Mouse (Mus musculus): ENCODE measurements around the gene Kif3c. TPM values are rescaled to one million over a fixed set of nuclear protein-coding genes. Genes with fewer than 3 reads are reported as not detected.
A peak's percentile ranks its signal among the peaks of the same experiment; 100 is the strongest.
"Not testable (repeated sequence)": the region's sequence is repeated elsewhere in the genome, so short reads cannot be mapped to it uniquely, and the experiment has no call there.

The Kif3c gene
- polyA plus RNA-seq, 1 experiment from 2014 or later = 54.0 TPM

DNA sequence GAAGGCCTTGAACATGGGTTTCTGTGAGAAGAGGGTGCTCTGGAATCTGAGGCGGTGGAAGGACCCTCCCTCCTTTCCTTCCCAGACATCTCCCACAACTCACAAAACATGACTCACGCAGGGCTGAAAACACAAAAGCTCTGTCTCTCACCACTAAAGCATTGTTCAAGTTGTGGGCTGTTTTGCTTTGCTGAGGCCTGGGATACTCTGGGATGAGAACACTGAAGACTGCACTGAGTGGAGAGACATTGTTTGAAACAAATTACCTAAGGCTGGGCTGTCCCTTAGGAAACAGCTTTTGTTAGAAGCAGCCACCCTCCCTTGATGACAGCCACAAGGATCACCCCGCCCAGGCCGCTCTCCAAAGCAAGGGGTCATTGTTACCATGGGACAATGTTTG, 28.2 kb downstream of the Kif3c start:
- WGBS = 75% methylated on average over 4 of the region's 4 CpGs
- Histone ChIP-seq H3K4me1 (no peaks in the 10 kb centered on the region), H3K4me3 (replicated peaks) (no peak overlapping the region), H3K27me3 (no peaks in the 10 kb centered on the region), H3K4me2 (no peak overlapping the region), H3K36me3 (replicated peaks) (peaks cover 68% of the 10 kb centered on the region), H3K27ac (no peak overlapping the region), H3K9ac (no peak overlapping the region), H3K9me3 (no peaks in the 10 kb centered on the region)
- ATAC-seq (ENCODE audit: low FRiP score) = no peak

DNA sequence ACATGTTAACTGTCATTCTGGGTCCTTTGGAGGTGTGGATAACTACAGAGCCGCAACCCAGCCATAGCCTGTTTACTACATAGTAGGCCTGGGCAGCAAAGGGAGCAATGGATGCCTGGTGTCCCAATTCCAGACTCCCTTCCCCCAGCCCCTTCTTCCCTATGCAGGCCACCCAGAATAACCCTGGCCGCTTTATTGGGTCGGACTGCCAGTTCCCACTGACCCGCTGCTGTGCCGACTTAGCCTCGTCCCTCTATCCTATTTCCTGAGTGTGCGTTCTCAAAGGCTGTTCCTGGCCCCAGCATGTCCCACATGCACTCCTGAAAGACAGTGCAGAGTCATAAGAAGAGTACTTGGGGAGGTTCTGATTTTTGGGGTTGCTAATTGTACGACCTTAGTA, 32.0 kb downstream of the Kif3c start:
- ATAC-seq (ENCODE audit: low FRiP score) = no peak
- peaks cover 68% of the 10 kb centered on the region for H3K36me3 ChIP-seq (replicated peaks)
- H3K9ac ChIP-seq = no peak overlapping the region
- no peak overlapping the region for H3K27ac ChIP-seq
- no peak overlapping the region for H3K4me2 ChIP-seq
- no peaks in the 10 kb centered on the region for H3K9me3 ChIP-seq
- WGBS = 88% methylated on average over 8 of the region's 8 CpGs
- H3K4me3 ChIP-seq (replicated peaks) = no peak overlapping the region
- no peaks in the 10 kb centered on the region for H3K27me3 ChIP-seq
- no peaks in the 10 kb centered on the region for H3K4me1 ChIP-seq

DNA sequence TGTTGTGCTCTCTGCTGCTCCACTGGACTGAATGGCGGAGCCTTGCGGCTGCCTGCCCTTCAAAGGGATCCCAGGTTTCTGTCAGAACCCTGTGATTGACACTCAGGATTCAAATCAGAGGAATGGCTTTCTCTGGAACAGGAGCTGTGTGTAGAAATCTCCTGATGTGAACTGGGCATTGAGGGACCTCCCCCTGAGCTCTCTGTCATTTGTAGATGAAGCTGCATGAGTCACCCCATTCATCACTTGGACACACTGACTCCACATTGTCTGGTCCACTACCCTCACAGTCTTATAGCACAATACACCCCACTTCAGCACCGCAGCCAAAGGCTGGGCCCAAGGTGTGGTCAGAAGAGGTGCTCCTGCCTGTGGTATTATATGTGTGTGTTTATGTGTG, 40.7 kb downstream of the Kif3c start:
- H3K9ac ChIP-seq = not testable (repeated sequence)
- 78% methylated on average over 3 of the region's 3 CpGs for WGBS

DNA sequence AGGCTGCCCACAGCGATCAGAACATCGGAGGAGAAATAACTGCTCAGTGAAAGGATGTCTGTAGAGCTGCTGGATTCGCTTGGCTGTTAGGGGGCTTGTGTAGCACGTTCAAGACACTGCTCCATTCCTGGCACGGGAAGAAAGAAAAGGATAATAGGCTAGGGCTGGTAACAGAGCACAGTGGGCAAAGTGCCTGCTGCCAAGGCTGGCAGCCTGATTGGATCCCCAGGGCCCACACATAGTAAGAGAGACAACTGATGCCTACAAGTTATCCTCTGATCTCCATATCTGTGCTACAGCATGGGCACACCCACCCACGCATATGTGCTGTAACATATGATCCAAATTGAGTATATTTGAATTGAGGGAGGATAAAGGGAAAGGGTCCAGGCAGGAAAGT, 41.7 kb downstream of the Kif3c start:
- Histone ChIP-seq H3K4me3 (replicated peaks) (no peak overlapping the region), H3K4me1 (no peaks in the 10 kb centered on the region), H3K9ac (no peak overlapping the region), H3K4me2 (no peak overlapping the region), H3K36me3 (replicated peaks) (peaks cover 44% of the 10 kb centered on the region), H3K27ac (no peak overlapping the region), H3K27me3 (no peaks in the 10 kb centered on the region), H3K9me3 (no peaks in the 10 kb centered on the region)
- ATAC-seq (ENCODE audit: low FRiP score) = no peak
- WGBS = 87% methylated on average over 6 of the region's 6 CpGs

More for the DNA sequence above, 40.7 kb downstream of the Kif3c start:
- not testable (repeated sequence) for H3K4me3 ChIP-seq (replicated peaks); H3K27me3 ChIP-seq; H3K4me2 ChIP-seq; H3K9me3 ChIP-seq; H3K27ac ChIP-seq; H3K4me1 ChIP-seq
- peaks cover 48% of the 10 kb centered on the region for H3K36me3 ChIP-seq (replicated peaks)
- 0 out of 2 replicates have a peak, but pooled peaks have one; percentile 28 for ATAC-seq (ENCODE audit: low FRiP score)

DNA sequence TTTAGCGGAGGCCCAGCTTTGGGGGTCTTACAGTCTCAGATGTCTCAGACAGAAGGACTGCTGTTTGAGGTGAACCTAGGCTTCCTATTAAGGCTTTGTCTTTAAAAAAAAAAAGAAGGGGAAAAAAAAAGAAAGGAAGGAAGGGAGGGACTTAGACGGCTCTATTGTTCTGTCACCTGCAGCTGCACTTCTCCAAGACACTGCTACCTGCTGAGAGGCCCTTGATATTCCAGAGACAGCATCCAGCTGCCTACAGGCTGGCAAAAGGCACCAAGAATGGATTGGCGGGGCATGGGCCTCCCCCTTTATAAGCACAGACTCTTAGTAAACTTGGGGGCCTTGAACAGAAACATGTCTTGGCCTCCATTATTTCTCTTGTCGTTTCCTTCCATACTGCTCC, 50.0 kb downstream of the Kif3c start:
- H3K4me2 ChIP-seq = no peak overlapping the region
- 89% methylated on average over 4 of the region's 4 CpGs for WGBS
- H3K27me3 ChIP-seq = no peaks in the 10 kb centered on the region
- H3K9me3 ChIP-seq = no peaks in the 10 kb centered on the region
- H3K4me3 ChIP-seq (replicated peaks) = no peak overlapping the region
- H3K36me3 ChIP-seq (replicated peaks) = peaks cover 21% of the 10 kb centered on the region
- no peak overlapping the region for H3K27ac ChIP-seq
- H3K9ac ChIP-seq = no peak overlapping the region
- no peaks in the 10 kb centered on the region for H3K4me1 ChIP-seq
- no peak for ATAC-seq (ENCODE audit: low FRiP score)

DNA sequence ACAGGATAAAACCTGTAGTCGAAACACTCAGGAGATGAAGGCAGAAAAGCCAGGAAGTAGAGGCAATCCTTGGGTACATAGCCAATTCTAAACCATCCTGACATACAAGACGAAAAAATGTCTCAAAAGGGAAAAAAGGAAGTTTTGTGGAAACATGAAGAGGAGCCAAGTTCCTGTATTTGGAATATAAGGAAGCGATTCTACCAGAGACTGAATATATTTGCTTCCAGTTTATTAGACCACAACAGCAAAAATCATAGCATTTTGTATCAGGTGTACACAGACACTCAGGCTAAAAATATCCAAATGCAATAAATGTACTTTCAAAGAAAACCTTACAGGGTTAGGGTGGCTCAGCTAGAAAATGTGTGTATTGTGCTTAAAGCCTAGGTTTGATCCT, 53.8 kb downstream of the Kif3c start:
- H3K4me3 ChIP-seq (replicated peaks) = no peak overlapping the region
- H3K9me3 ChIP-seq = no peaks in the 10 kb centered on the region
- no peaks in the 10 kb centered on the region for H3K4me1 ChIP-seq
- no peak overlapping the region for H3K27ac ChIP-seq
- no peak overlapping the region for H3K9ac ChIP-seq
- no peak overlapping the region for H3K4me2 ChIP-seq
- H3K36me3 ChIP-seq (replicated peaks) = peaks cover 38% of the 10 kb centered on the region
- ATAC-seq (ENCODE audit: low FRiP score) = no peak
- WGBS = 89% methylated on average over 3 of the region's 3 CpGs
- no peaks in the 10 kb centered on the region for H3K27me3 ChIP-seq

DNA sequence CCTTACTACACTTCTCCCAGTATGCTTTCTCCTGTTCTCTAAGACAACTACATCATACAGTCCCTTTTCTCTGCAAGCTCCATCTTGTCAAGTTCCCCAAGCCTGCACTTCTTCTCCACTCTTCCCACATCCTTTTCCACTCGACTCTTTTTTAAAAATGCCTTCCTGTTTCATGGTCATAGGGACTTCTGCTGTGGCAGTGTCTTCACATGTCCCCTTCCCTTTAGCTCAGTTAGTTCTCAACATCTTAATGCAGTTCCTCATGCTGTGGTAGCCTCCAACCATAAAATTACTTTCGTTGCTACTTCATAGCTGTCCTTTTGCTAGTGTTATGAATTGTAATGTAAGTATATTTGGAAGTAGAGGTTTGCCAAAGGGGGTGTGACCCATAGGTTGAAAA, 55.6 kb downstream of the Kif3c start:
- H3K27me3 ChIP-seq = no peaks in the 10 kb centered on the region
- no peak overlapping the region for H3K4me3 ChIP-seq (replicated peaks)
- H3K9ac ChIP-seq = no peak overlapping the region
- no peak for ATAC-seq (ENCODE audit: low FRiP score)
- H3K36me3 ChIP-seq (replicated peaks) = peaks cover 33% of the 10 kb centered on the region
- no peaks in the 10 kb centered on the region for H3K9me3 ChIP-seq
- peaks cover 7% of the 10 kb centered on the region; the same call in 1 of the 2 replicates for H3K4me1 ChIP-seq
- H3K4me2 ChIP-seq = no peak overlapping the region
- no peak overlapping the region for H3K27ac ChIP-seq
- WGBS = 93% methylated on average over 2 of the region's 2 CpGs

DNA sequence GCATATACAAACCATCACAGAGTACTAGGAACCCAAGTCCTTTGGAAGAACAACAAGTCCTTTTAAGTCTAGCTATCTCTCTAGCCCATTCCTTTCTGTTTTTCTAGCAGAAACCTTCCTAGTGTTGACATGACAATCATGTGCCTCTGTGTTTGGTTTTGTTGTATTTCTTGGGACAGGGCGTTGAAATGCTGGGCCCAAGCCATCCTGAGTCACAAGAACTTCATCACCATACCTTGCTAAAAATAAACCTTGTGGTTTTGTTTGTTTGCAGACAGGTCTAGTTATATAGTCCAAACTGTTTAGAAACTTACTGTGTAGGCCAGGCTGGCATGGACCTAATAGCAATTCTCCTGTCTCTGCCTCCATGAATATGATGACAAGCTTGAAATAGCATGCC, 57.9 kb downstream of the Kif3c start:
- WGBS = 97% methylated on average over 1 of the region's 1 CpGs
- H3K4me1 ChIP-seq = peaks cover 9% of the 10 kb centered on the region; the same call in 1 of the 2 replicates

DNA sequence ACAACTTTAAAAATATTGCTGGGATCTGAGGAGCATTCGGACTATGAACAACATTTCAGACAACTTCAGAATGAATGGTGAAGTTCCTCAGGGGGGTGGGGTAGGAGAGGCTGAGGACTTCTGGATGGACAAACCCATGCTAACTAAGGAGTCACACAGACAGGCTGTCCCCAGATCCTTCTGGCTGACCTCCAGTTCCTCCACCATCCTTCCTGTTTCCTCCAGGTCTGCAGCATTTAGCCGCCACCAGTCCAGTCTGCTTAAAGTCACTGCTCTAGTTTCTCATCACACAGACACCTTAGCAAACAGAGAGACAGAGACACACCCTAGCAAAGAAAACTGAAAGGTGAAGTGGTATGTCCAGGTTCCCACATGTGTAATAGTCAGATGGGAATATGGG, 59.2 kb downstream of the Kif3c start:
- 97% methylated on average over 2 of the region's 2 CpGs for WGBS
- H3K27ac ChIP-seq = no peak overlapping the region

More for the DNA sequence above, 57.9 kb downstream of the Kif3c start:
- no peak for ATAC-seq (ENCODE audit: low FRiP score)
- H3K4me3 ChIP-seq (replicated peaks) = no peak overlapping the region
- H3K9ac ChIP-seq = no peak overlapping the region
- no peaks in the 10 kb centered on the region for H3K9me3 ChIP-seq
- H3K27ac ChIP-seq = no peak overlapping the region
- no peak overlapping the region for H3K4me2 ChIP-seq
- peaks cover 22% of the 10 kb centered on the region for H3K36me3 ChIP-seq (replicated peaks)
- no peaks in the 10 kb centered on the region for H3K27me3 ChIP-seq

DNA sequence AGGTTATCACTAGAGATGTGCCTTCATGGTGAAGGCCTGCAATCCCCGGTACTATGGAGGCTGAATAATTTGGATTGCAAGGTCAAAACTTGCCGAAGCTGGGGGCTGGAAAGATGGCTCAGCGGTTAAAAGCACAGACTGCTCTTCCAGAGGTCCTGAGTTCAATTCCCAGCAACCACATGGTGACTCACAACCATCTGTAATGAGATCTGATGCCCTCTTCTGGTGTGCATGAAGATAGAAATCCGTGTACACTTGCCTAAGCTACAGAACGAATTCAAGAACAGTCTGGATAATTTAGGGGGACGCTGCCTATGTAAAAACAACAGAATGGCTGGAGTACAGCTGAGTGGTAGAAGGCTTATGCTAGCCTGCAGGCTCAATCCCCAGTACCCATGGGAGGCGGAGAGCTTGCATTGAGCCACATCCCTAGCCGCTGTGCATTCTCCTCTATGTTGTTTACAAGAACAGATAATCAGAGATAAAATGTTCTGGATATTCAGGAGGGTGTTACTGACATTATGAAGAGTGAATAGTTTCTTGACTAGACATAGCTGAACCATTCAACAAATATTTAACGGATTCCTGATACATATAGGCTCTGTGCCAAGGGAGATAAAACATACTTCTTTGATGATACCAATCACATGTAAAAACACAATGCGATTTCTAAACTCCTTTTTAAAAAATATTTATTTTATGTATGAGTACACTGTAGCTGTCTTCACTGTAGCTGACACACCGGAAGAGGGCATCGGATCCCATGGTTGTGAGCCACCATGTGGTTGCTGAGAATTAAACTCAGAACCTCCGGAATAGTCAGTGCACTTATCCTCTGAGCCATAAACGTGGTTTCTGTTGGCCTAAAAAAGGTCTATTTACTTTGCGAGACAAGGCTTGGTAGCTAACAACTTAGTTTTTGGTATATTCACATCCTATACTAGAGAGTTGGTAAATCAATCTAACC, 60.7 kb downstream of the Kif3c start:
- 48% methylated on average over 15 of the region's 15 CpGs for WGBS
- H3K27me3 ChIP-seq = no peaks in the 10 kb centered on the region
- peak overlapping the region; percentile 96 for H3K27ac ChIP-seq
- peak overlapping the region; percentile 36 for H3K9ac ChIP-seq
- H3K4me2 ChIP-seq = peak overlapping the region; percentile 65
- peak overlapping the region; percentile 93 for H3K4me3 ChIP-seq (replicated peaks)
- no peaks in the 10 kb centered on the region for H3K9me3 ChIP-seq
- H3K4me1 ChIP-seq = peaks cover 14% of the 10 kb centered on the region
- peak; percentile 57 for ATAC-seq (ENCODE audit: low FRiP score)
- peaks cover 19% of the 10 kb centered on the region for H3K36me3 ChIP-seq (replicated peaks)

More for the DNA sequence above, 59.2 kb downstream of the Kif3c start:
- Histone ChIP-seq H3K4me2 (no peak overlapping the region), H3K4me3 (replicated peaks) (no peak overlapping the region), H3K36me3 (replicated peaks) (peaks cover 22% of the 10 kb centered on the region), H3K9ac (no peak overlapping the region), H3K9me3 (no peaks in the 10 kb centered on the region), H3K4me1 (peaks cover 14% of the 10 kb centered on the region), H3K27me3 (no peaks in the 10 kb centered on the region)
- ATAC-seq (ENCODE audit: low FRiP score) = no peak

DNA sequence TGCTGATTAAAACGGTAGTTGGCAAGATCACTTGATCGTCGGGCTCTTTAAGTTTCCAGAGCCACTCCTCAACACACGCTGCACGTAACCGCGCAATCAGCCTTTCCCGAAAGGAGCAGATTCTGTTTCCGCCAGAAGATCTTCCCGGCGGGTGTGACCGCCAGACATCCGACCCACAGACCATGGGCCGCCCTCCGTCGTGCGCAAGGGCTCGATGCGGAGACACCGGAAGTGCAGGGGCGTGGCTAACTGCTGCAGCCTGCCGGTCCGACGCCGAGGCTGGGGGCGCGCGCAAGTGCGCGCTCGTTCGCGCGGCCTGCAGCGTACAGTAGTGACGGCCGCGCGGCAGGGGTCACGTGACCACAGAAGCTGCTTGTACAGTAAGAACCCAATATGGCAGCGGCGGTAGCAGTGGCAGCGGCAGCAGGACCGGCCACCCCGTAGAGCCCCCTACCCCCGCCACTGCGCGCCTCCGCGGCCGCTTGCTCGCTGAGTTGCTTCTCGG, 61.6 kb downstream of the Kif3c start, which contains the start of gene Asxl2:
TSS of gene Asxl2 (plus strand) at position 328 of the 505 bp plus-strand sequence.
- H3K4me3 ChIP-seq (replicated peaks) = peak within 1 kb of the TSS; percentile 93
- under 1% methylated on average over 53 of the region's 53 CpGs for WGBS
- H3K36me3 ChIP-seq (replicated peaks) = peaks cover 12% of the 10 kb centered on the region; the same call in 1 of the 2 replicates
- ATAC-seq (ENCODE audit: low FRiP score) = peak; percentile 96
- H3K27ac ChIP-seq = peak within 1 kb of the TSS; percentile 96
- H3K4me2 ChIP-seq = peak within 1 kb of the TSS; percentile 65
- no peaks in the 10 kb centered on the region for H3K9me3 ChIP-seq
- H3K9ac ChIP-seq = peak within 1 kb of the TSS; percentile 89
- H3K27me3 ChIP-seq = no peaks in the 10 kb centered on the region
- H3K4me1 ChIP-seq = peaks cover 14% of the 10 kb centered on the region

DNA sequence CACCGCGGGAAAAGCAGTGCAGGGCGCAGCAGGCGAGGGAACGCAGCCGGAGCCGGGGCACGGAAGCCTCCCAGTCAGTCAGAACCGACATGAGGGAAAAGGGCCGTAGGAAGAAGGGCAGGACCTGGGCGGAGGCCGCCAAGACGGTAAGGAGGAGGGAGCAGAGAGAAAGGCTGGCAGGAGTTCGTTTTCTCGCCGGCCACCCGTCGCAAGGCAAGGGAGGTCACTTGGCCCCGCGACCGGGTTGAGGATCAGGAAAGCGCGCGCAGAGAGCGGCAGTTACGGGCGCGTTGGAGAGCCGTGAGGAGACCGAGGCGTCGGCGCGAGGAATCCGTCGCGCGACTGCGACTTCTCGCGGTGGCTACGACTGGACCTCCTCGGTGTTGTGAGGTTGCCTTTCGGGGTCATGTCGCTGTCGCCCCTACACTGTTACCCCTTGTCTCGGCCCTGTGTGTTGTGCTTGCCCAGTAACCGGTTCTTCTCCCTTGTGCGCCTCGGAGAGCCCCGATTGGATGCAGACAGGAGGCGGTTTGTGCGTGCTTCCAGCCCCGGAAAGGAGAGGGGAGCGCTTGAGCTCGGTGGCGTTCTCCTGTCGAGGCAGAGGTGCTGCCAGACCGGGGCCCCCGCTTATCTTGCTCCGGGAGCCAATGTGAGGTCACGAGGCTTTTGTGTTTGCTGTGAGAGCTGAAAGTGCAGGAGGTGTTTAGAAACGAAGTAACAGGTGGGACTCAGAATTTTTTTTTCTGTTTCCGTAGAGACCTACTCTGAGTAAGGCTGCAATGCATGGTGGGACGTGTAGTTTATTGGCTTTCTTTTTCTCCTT, 62.3 kb downstream of the Kif3c start:
- Histone ChIP-seq H3K9ac (peak overlapping the region; percentile 89), H3K9me3 (no peaks in the 10 kb centered on the region), H3K4me3 (replicated peaks) (peak overlapping the region; percentile 93), H3K27me3 (no peaks in the 10 kb centered on the region), H3K36me3 (replicated peaks) (peaks cover 6% of the 10 kb centered on the region; the same call in 1 of the 2 replicates), H3K4me2 (peak overlapping the region; percentile 65), H3K4me1 (peaks cover 14% of the 10 kb centered on the region), H3K27ac (peak overlapping the region; percentile 96)
- peak; percentile 68 for ATAC-seq (ENCODE audit: low FRiP score)
- under 1% methylated on average over 62 of the region's 65 CpGs for WGBS
